Mouse (Mus musculus) kidney, adult 8-10 months (tissue): ENCODE measurements around the gene Cox4i1.

Experiments used
- DNase-seq, 2 experiments: peaks; one replicate each; pipeline ENCODE4 v3.0.0; 2022

Cox4i1 gene

DNA sequence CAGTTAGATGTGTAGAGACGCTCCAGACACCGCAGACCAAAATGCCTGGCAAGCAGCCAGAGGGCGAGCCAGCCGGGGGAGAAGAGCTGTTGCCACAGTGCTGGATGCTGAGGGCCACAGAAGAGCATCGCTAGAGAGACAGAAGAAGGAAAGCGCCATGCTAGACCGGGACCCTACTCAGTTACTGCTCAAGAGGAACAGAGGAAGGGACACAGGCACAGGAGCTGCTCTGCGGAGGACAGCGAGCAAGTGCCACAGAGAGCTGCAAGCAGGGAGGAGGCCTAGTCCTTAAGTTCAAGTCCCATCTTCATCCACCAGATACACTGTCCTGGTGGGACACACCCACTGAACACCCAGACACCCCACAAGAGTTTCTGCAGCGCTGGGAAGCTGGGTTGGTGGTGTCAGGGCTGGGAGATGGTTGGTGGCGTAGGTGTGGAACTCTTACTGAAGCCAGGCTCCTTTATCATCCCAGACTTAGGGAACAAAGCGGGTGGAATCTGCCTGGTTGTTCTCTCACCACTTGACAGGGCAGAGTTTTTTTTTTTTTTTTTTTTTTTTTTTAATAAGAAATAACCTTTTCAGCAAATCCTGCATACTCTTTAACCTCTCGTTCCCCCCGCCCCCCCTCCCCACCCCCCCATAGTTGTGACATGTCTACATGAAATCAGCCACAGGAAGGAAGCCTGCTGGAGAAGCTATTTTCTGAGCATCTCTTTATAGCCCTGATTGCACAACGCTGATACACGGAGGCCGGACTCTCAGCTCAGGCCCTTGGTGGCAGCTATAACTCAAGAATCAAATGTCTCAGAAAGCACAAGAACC is 29.3 kb downstream of the Cox4i1 start:
- no peak for DNase-seq

DNA sequence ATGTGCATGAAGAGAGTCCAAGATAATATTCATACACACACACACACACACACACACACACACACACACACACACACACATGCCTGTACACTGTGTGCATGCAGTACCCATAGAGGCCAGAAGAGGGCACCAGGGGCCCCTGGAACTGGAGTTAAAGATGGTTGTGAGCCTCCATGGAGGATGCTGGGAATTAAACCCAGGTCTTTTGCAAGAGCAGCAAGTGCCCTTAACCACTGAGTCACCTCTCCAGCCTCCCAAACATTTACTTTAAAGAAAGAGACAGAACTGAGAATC is 29.9 kb downstream of the Cox4i1 start:
- DNase-seq: no peak

DNA sequence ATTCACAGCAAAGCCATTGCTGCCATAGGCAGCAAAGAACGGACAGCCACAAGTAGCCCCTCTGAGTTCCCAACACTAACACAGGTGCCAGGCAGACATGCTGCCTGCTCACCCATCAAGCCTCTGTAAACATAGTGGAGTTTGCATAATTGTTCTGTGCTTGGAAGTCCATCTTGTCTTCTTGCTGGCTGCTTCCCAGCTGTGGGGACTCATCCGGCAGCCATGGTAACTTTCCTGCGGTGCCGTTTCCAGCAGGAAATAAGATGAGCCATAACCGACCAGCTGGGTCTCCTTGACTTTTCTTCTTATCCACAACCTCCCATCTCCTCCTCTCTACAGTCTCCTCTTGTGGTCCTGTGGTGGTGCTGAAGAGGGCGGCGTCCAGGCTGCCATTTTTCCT is 30.4 kb downstream of the Cox4i1 start:
- DNase-seq: no peak

DNA sequence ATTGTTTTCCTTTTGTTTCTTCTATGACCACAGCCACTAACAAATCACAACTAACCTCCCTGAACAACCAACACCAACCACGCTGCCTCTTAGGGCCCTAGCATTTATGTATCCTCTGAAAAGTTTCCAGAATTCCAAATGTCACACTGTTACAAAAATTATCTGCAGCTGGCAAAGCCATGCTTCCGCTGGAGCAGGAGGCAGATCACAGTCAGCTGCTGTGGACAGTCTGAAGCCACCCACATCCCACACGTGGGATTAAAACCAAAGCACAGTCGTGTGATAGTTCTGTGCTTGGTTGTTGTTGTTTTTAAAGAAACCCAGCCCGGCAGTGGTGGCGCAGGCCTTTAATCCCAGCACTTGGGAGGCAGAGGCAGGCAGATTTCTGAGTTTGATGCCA is 31.1 kb downstream of the Cox4i1 start:
- DNase-seq: no peak

DNA sequence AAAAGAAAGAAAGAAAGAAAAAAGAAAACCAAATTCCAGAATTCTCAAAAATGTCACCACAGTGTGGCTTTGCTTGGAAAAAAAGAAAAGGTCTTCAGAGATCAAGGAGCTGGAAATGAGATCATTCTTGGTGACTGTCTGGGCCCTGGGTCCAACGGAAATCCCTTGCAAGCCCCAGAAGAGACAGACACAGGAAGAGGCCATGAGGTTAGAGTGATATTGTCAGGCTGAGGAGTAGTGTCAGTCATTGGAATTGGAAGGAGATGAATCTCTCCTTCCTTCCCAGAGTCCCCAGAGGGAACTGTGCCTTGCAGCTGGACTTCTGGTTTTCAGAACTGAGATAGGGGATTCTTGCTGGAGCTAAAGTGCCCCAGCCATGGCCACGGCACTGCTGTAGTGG is 31.5 kb downstream of the Cox4i1 start:
- DNase-seq: no peak

DNA sequence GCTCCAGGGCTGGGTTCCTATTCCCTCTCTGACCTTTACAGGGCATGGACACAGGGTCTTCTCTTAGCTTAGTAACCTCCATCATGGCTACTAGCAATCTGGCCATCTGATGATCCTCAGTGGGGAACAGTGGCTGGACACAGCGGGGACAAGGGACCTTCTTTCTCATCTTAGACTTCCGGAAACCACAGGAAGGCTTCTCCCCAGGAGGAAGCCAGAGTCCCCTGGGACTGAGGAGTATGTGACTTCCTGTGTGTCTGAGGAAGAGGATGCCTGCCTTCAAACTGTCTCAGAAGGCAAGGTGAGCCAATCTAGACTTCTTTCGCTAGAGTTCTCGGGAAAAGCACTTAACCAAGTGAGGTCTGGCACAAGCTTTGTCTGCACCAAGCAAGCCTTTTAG is 32.0 kb downstream of the Cox4i1 start:
- no peak for DNase-seq

DNA sequence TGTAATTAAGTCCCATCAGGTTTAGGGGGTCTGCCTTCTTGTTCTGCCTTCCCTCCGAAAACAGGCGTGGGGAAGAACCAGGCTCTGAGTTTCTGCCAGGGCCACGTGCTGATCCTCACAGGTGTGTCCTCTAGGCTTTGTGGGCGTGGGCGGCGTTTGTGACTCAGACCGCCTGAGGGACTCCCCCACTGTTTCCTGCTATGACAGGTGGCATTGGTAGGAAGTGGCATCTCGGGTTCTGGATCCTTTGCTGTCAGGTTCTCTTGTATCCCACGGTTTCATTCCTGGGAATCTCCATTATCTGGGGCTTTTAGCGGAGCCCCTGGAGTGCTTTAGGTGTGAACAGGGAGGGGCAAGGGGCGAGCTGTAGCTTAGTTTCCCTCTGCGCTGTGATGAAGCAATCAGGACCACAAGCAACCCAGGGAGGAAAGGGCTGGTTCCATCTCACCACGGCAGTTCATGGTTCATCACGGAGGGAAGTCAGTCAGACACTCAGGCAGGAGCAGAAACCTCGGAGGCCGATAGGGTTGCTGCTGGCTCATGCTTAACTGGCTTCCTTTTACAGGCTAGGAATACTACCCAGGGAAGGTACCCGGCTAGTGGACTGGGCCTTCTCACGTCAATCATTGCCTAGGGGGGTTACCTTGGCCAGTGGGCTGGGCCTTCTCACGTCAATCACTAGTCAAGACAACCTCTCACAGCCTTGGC is 33.9 kb downstream of the Cox4i1 start:
- no peak for DNase-seq

DNA sequence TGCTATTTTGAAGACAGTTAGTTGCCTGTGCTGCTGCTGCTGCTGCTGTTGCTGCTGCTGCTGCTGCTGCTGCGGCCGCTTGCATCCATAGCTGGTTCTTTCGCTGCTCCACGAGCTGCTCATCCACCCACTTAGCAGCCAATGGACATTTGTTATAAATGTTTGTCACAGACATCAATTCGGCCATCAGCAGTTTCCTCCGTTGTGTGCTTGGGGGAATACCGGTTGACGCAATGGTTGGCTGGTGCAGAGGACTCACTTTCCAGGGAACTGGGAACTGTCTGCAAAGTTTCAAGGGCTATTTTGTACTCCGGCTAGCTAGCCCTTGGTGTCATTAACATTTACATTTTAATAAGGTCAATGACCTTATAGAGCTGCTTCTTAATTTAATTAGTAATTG is 36.2 kb downstream of the Cox4i1 start:
- no peak for DNase-seq

DNA sequence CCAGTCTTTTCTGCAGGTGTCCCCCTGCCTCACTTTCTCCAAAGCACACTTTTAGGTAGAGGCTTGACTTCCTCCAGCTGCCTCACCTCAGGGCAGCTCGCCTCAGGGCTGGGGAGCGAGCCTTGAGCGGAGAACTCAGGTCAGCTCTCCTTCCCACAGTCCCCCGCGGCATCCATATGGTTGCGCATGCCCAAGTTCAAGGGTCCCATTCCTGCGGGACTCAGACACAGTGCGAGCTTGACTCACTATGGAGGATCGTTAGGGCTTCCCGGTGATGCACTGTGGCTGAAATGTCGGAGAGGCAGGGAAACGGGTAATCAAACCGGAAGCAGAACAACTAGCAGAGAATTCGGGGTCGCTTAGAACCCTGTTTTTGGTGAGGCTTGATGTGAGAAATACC is 37.1 kb downstream of the Cox4i1 start:
- no peak for DNase-seq

DNA sequence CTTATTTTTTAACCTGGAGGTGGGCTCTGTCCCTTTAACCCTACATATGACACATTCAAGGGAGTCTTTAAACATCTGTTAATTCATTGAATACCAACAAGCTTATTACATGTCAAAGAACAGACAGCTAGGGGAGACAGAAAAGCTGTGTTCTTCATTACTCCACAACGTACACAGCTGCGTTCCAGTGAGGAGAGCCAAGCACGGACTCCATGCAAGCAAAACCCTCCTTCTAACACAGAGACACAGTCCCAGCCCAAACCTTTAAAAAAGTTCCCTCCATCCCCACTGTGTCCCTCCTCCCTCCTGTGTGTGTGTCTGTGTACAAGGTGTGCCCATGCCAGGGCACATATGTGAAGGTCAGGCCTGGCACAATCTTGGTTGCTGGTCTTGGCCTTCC is 38.2 kb downstream of the Cox4i1 start:
- DNase-seq: no peak

DNA sequence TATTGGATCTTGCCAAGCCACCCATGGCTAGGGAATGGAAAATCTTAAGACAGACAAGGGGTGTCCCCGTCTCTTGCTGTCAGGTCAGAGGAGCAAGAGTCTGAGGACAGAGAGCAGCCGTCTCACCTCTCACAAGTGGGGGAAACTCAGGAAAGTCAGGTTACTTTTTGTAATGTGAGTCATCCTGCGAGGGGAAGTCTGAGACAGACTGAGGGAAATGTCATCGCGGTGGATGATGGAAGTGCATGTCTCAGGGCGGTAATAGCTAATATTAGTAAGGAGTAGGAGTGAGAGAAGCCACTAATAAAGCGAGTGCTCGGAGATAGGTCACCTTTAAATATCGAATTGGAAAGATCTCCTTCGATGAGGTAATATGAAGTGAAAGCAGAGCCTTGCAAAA is 41.2 kb downstream of the Cox4i1 start:
- DNase-seq: no peak

DNA sequence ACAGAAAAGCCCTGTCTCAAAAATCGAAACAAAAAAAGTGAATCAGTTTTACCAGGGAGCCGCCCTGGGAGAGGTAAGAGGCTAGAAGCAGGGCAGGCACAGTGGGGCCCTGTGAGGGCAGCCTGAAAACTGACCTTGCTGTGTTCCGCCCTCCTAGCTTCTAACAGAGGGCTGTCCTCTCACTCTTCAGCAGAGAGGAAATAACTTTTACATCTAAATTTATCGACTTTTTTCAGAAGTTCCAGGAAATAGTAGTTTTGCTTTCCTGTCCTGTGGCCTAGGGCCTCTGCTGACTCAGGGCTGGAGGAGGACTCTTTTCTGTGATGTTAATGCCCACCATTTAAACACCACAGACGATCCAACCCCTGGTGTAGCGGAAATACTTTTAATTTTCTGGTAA is 47.2 kb downstream of the Cox4i1 start:
- DNase-seq: no peak

DNA sequence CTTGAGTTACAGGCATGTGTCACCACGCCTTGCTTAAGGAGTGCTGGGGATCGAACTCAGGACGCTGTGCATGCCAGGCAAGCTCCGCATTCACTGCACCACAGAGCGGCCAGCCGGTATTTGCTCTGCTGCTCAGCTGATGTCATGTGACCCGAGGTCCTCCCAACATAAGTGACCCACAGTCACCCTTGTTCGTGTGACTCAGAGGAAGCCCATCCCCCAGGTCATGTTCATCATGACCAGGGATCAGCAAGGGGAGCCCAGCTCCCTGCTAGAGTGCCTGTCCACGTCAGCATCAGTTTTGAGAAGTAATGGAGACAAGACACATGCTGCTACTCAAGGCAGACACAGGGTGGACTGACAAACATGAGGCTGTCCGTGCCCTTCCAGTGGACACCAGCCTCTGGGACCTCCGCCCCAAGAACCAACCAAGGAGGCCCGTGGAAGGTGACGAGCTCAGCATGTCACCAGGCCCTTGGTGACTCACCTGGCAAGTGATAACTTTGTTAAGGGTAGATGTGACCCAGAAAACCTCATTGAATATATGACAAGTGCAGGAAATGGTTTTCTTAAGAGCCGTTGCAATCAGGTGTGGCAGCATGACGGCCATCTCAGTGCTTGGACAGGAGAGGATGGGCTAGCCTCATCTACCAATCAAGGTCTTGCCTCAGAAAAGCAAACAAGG is 48.1 kb downstream of the Cox4i1 start:
- DNase-seq: no peak

DNA sequence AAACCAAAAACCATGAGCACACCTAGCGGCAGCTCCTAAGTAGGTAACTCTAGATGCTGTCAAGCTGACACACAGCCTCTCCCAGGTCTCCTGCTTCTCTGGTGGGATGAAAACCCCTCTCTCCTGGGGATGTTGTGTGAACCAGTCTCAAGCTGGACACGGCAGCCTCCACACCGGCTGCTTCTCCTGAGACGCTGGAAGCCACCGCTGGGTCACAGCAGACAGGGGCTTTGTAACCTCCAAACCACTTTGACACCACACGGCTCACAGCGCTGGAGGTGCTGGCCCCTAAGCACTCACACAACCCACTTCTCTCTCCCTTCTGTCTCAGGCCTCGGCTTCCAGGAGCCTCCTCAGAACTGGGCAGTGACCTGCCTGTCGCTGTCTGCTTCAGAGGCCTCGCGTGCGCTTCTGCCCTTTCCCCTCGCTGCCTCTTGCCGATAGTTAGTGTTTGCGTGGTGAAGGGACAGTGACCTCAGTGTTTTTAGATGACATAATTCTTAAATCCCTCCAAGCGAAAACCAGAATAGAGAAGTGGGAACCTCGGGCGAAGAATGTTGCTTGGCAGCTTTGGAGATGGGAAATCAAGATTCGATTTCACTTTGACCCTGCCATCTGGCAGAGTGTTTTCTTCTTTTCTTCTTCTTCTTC is 51.7 kb downstream of the Cox4i1 start:
- no peak for DNase-seq

DNA sequence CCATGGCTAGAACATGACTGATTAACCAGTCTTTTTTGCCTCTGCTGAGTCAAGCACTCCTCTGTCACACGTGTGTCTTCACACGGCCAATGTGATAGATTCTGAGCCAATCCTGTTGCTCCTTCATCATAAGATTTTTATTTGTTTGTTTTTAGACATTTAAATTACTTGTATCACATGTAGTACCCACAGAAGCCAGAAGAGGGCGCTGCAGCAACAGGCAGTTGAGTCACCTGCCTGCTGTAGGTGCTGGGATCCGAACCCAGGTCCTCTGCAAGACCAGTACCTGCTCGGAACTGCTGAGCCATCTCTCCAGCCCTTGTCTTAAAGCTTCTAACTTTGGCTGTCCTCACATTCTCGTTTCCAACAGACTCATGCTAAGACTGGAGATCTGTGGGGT is 55.0 kb downstream of the Cox4i1 start:
- DNase-seq: no peak
